Mouse (Mus musculus): Measurements from ENCODE around the gene Med21.

The Med21 gene

DNA sequence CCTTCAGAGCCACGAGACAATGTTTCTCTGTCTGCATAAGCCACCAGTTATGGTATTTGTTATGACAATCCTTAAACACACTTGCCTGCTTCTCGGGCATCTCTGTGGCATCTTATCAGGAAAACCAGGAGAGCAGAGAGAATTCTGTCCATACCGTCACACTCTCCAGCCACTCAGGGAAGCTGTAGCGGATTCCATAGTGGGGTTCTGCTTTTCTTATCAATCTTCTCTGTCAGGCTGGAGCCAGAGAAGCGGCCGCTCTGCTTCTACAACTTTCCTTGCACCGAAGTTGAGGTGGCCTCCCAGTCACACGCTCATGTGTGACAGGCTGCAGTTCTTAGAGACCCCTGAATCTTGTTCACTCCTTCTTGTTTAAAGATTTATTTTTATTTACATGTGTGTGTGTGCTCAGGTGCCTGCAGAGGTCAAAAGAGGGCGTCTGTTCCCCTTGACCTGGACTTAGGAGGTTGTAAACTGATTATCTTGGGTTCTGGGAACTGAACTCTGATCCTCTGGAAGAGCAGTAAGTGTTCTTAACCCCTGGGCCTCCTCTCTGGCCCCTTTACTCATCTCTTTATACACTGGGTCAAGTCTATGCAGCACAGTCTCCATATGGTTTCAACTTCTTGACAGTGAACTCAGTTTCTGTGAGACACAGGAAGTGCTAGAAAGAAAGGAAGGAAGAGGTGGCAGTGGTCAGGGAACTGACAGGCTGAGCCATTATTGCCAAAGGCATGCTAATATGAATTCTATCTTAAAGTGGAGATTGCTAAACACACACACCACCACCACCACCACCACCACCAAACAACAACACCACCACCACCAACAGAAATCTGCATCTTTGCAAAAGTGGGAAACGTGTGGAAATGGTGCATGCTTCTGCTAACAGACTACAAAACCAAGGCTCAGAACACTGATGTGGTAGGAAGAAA is 36.1 kb downstream of the Med21 start:
- DNase-seq (ENCODE audit: low spot score in 2 of 2): no peak

DNA sequence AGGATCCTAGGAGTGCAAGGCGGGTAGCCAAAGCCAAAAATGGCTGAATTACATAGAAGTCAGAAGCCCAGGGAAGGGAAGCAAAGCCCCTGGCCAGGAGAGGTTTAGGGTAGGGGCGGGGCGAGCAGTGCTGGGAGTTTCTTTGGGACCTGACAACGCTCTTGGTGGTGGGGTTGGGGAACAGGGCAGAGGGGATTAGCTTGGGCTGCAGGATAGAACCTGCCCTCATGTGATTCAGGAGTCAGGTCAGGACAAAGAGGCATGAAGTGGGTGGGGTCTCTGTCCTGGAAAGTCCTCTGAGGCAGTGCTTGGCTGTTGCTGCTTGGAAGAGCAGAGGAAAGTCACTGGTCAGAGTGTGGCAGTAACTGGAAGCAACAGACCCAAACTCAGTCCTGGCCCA is 41.5 kb downstream of the Med21 start:
- DNase-seq (ENCODE audit: low spot score in 2 of 2): no peak

DNA sequence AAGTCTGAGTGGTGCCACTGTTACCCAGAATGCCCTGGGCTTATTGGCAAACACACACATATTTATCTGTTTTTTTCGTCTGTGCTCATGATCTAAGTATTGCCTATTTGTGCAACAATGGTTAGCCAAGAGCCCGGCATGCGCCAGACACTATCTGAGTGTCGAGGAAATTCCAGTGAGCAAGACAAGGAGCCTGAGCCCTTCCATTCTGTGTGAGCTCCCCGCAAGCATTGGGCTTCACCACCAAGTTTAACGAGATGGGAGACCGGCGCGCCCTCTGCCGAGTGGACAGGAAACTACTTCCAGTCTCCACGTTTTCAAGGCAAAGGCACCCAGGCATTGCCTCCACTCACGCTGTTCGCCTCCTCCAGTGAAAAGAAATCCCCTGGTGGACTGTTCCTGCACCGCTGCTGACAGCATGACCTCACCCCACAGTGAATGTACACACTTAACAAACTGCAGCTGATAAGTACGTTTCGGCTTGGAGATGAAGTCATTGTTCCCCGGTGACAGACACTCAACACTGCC is 43.5 kb downstream of the Med21 start:
- peak; percentile 48 to 76 for DNase-seq (ENCODE audit: low spot score in 2 of 2)

DNA sequence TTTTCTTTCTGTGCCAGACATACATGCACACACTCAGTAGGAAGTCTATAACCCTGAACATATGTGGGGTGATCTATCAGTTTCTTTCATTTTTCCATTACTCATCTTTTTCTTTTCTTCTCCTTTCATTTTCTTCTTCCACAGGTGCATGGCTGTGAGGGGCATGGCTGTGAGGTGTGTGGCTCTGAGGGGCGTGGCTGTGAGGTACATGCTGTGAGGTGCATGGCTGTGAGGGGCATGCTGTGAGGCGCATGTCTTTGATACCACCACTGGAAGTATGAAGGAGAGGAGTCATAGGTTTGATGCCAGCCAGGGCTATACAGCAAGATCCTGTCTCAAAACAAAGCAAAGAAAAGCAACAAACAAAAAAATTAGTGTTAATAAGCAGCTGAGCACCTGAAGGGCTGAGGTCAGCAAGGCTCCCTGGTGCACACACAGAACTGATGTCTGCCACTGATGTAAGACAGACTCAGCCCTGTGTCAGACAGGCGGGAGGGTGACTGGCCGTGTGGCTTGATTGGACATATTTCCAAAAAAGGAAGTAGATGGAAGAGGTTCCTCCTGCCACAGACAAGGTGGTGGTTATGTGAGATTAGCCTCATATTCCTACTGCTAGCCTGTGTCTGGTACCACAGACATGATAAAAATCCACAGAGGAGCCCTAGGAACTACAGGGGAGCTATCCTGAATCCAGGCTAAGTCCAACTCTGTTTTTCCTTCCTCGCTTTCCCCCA is 44.3 kb downstream of the Med21 start:
- DNase-seq (ENCODE audit: low spot score in 2 of 2): no peak

DNA sequence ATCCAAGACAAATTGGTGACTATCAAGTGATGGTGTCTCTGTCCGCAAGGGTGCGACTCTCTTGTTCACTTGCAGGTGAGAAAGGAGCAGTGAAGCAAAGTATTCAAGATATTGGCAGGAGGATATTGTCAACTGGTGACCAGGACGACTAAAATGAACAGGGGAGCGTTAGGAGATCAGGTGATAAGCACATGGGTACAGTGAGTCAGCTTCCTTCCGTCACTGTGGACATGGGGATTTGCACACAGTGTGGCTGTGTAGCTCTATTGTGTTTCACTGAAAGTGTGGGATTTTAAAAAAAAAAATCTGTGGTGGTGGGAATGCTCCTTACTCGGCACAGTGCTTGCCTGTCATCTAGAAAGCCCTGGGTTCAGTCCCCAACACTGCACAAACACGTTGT is 45.7 kb downstream of the Med21 start:
- no peak for DNase-seq (ENCODE audit: low spot score in 2 of 2)

DNA sequence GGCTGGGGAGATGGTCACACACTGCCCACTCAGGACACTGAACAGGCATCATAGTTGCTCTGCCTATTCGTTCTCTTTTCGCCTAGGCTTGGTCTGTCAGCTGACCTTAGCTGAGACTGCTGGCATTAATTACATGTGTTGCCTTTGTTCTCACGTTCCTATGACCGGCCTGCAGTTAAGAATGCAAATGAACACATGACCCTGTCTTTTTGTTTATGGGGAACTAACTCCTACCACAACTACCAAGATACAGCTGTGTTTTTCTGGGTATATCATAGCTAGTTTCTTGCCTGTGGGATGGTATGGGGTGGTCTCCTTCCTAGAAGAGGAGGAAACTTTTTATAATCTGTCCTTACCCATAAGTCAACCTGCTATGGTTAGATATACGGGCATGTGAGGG is 46.5 kb downstream of the Med21 start:
- DNase-seq (ENCODE audit: low spot score in 2 of 2): no peak

DNA sequence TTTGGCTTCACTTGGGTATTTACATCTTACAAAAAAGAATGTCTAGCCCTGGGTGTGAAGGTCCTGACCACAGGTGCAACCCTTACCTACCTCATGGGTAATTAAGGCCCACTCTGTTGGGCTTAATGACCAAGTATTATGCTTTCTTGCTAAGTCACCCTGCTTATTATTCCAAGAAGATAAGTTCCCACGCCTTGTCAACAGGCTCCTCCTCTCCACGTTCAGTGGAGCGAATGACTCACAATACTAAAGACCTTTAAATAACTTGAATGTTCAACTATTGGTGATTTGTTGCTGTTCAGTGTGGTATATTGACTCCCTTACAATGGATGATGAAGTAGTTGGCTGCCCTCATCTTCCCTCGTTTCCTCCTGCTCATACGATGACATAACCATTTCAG is 55.4 kb downstream of the Med21 start:
- DNase-seq (ENCODE audit: low spot score in 2 of 2): no peak

DNA sequence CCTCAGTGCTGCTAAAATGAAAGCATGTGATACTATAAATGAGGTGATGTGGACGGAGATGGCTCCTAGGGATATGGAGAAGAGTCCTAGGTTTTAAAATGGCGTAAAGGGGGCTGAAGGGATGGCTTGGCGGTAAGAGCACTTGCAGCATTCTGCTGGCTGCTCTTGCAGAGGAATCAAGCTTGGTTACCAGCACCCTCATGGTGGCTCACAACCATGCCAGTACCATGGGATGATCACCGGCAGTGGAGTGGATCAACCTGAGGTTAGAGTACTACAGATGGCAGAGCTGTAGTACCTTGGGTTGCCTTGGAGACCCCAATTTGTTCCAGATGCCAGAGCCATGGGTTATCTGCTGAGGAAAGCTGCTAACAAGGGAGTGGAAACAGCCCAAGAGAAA is 56.0 kb downstream of the Med21 start:
- DNase-seq (ENCODE audit: low spot score in 2 of 2): peak in 1 of 2 experiments; percentile 55
